Mouse (Mus musculus): ENCODE results near the gene Htra2. TPM values are rescaled to one million over a fixed set of nuclear protein-coding genes. Genes with fewer than 3 reads are reported as not detected.
A peak's percentile ranks its signal among the peaks of the same experiment; 100 is the strongest.

Htra2 gene
- polyA plus RNA-seq, 1 experiment from 2014 or later = 68.9 TPM

GRCm38 (mm10) chr6:83086121-83087035 lies 31.3 kb upstream of the Htra2 start, which contains the start of gene Lbx2:
TSS of gene Lbx2 (plus strand) at chr6:83086367.
- H3K9ac ChIP-seq = no peak within 1 kb of the TSS
- no peak within 1 kb of the TSS for H3K27ac ChIP-seq (replicated peaks)
- WGBS = 6% methylated on average over 41 of the region's 42 CpGs
- H3K27me3 ChIP-seq = peaks cover 81% of the 10 kb centered on the region
- peaks cover 9% of the 10 kb centered on the region for H3K36me3 ChIP-seq
- peak within 1 kb of the TSS; percentile 38 for H3K4me2 ChIP-seq (replicated peaks)
- H3K9me3 ChIP-seq (replicated peaks) = no peaks in the 10 kb centered on the region
- H3K4me3 ChIP-seq (replicated peaks) = peak within 1 kb of the TSS; percentile 28
- no peak for ATAC-seq (ENCODE audit: insufficient number of reproducible peaks, low FRiP score, low TSS enrichment, low read depth)
- H3K4me1 ChIP-seq = peaks cover 19% of the 10 kb centered on the region

DNA sequence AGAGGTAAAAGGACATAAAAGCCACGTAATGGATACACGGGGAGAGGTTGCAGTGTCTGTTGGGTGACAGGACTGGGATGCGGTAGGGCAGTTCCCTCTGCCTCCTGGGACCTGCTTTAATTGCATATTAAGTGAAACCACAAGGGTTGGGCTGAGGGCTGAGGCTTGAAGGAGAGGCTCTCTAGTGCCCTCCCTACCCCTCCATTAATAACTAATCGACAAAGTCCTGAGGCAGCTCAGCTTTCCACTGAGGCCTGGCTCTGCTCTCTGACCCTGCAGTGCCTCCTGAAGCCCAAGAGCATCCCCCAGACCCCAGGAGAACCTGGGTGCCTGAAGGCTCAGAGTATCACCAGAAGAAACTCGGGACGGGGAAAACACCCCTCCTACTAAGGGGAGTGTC lies 29.4 kb upstream of the Htra2 start:
- no peak overlapping the region for H3K4me3 ChIP-seq (replicated peaks)
- ATAC-seq (ENCODE audit: insufficient number of reproducible peaks, low FRiP score, low TSS enrichment, low read depth) = no peak
- H3K4me2 ChIP-seq (replicated peaks) = no peak overlapping the region
- peaks cover 72% of the 10 kb centered on the region for H3K27me3 ChIP-seq
- WGBS = 8% methylated on average over 6 of the region's 6 CpGs
- no peak overlapping the region for H3K9ac ChIP-seq
- peaks cover 20% of the 10 kb centered on the region for H3K4me1 ChIP-seq
- H3K36me3 ChIP-seq = peaks cover 27% of the 10 kb centered on the region
- no peak overlapping the region for H3K27ac ChIP-seq (replicated peaks)
- no peaks in the 10 kb centered on the region for H3K9me3 ChIP-seq (replicated peaks)

DNA sequence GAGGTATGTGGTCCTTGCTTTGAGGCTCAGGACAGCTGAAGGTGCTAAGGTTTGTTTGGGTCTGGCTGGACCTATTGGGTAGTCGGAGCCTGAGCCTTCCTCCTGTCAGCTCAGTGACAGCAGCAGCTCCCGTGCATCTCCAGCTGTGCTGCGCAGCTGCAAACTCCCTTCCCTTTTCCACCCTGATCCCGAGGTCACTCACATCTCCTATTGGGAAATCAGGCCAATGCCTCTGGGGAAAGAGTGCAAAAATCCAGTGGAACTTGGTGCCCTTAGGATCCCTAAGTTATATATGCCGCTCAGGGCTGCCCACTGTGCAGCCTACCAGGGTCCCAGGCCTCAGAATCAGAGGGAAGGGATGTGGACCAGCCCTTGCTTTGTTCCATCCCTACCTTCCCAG lies 28.4 kb upstream of the Htra2 start:
- 15% methylated on average over 5 of the region's 5 CpGs for WGBS
- H3K9ac ChIP-seq = no peak overlapping the region

DNA sequence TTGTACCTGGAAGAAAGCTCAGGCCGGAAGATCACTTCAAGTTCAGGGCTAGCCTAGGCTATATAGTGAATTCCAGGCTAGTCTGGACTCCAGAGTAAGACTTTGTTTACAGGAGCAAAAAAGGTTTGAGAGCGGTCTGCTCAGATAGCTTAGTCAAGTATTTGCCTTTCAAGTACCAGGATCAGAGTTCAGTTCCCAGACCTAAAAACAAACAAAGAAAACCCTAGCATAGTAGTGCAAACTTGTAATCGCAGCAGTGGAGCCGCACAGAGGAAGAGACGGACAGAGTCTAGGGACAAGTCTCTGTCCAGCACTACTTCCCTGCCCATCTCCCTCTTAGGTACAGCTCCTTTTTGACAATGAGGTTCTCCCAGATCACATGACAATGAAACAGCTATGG lies 25.1 kb upstream of the Htra2 start:
- H3K4me3 ChIP-seq (replicated peaks) = no peak overlapping the region
- no peak overlapping the region for H3K4me2 ChIP-seq (replicated peaks)
- no peak for ATAC-seq (ENCODE audit: insufficient number of reproducible peaks, low FRiP score, low TSS enrichment, low read depth)
- H3K27me3 ChIP-seq = peaks cover 45% of the 10 kb centered on the region
- no peak overlapping the region for H3K27ac ChIP-seq (replicated peaks)
- H3K36me3 ChIP-seq = peaks cover 27% of the 10 kb centered on the region
- 95% methylated on average over 5 of the region's 5 CpGs for WGBS
- no peak overlapping the region for H3K9ac ChIP-seq
- no peaks in the 10 kb centered on the region for H3K9me3 ChIP-seq (replicated peaks)
- H3K4me1 ChIP-seq = peaks cover 20% of the 10 kb centered on the region

More for the DNA sequence above, 28.4 kb upstream of the Htra2 start:
- Histone ChIP-seq H3K4me2 (replicated peaks) (no peak overlapping the region), H3K4me1 (peaks cover 30% of the 10 kb centered on the region), H3K36me3 (peaks cover 27% of the 10 kb centered on the region), H3K27ac (replicated peaks) (no peak overlapping the region), H3K9me3 (replicated peaks) (no peaks in the 10 kb centered on the region), H3K4me3 (replicated peaks) (no peak overlapping the region), H3K27me3 (peaks cover 64% of the 10 kb centered on the region)
- no peak for ATAC-seq (ENCODE audit: insufficient number of reproducible peaks, low FRiP score, low TSS enrichment, low read depth)

DNA sequence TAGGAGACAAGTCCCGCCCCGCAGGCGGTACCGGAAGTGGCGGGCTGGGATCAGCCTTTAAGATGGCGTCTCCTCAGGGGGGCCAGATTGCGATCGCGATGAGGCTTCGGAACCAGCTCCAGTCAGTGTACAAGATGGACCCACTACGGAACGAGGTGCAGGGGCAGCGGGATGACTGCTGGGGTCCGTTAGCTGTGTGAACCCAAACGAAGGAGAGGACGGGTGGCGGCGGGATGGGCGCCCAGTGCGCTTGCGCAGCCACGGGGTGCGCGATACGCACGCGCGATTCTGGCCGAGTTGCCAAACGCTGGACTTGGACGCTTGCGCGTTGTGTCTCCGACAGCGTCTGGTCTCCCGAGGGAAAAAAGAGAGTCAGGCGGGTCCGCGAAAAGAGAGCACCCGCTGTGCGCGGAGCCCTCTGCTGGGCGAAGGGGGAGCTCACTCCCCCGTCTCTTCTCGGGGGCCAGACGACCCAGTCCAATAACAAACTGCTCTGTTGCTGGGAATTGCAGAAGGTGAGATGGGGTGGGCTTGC lies 23.3 kb upstream of the Htra2 start:
- peaks cover 27% of the 10 kb centered on the region for H3K36me3 ChIP-seq
- peaks cover 20% of the 10 kb centered on the region for H3K4me1 ChIP-seq
- peak overlapping the region; percentile 94 for H3K27ac ChIP-seq (replicated peaks)
- H3K4me3 ChIP-seq (replicated peaks) = peak overlapping the region; percentile 80
- H3K4me2 ChIP-seq (replicated peaks) = peak overlapping the region; percentile 96
- H3K27me3 ChIP-seq = peaks cover 44% of the 10 kb centered on the region
- peak; percentile 93 for ATAC-seq (ENCODE audit: insufficient number of reproducible peaks, low FRiP score, low TSS enrichment, low read depth)
- no peaks in the 10 kb centered on the region for H3K9me3 ChIP-seq (replicated peaks)
- H3K9ac ChIP-seq = peak overlapping the region; percentile 66
- WGBS = under 1% methylated on average over 46 of the region's 46 CpGs

- Histone ChIP-seq H3K4me1 (peaks cover 20% of the 10 kb centered on the region), H3K36me3 (peaks cover 27% of the 10 kb centered on the region), H3K9ac (peak within 1 kb of the TSS; percentile 69), H3K9me3 (replicated peaks) (no peaks in the 10 kb centered on the region), H3K4me3 (replicated peaks) (peak within 1 kb of the TSS; percentile 80), H3K4me2 (replicated peaks) (peak within 1 kb of the TSS; percentile 96), H3K27me3 (peaks cover 41% of the 10 kb centered on the region), H3K27ac (replicated peaks) (peak within 1 kb of the TSS; percentile 94)
- WGBS = under 1% methylated on average over 54 of the region's 54 CpGs
- ATAC-seq (ENCODE audit: insufficient number of reproducible peaks, low FRiP score, low TSS enrichment, low read depth) = peak; percentile 75
These were observed 22.7 kb upstream of the Htra2 start, which contains the start of gene Pcgf1 for GRCm38 (mm10) chr6:83077630-83078323. TSS of gene Pcgf1 (plus strand) at chr6:83077869.

- Histone ChIP-seq H3K9me3 (replicated peaks) (no peaks in the 10 kb centered on the region), H3K4me3 (replicated peaks) (no peak overlapping the region), H3K27me3 (peaks cover 60% of the 10 kb centered on the region), H3K36me3 (peaks cover 5% of the 10 kb centered on the region), H3K9ac (no peak overlapping the region), H3K4me2 (replicated peaks) (no peak overlapping the region), H3K4me1 (peaks cover 35% of the 10 kb centered on the region), H3K27ac (replicated peaks) (no peak overlapping the region)
- ATAC-seq (ENCODE audit: insufficient number of reproducible peaks, low FRiP score, low TSS enrichment, low read depth) = no peak
- 14% methylated on average over 2 of the region's 2 CpGs for WGBS
These were observed 19.9 kb upstream of the Htra2 start for GRCm38 (mm10) chr6:83074979-83075378.

DNA sequence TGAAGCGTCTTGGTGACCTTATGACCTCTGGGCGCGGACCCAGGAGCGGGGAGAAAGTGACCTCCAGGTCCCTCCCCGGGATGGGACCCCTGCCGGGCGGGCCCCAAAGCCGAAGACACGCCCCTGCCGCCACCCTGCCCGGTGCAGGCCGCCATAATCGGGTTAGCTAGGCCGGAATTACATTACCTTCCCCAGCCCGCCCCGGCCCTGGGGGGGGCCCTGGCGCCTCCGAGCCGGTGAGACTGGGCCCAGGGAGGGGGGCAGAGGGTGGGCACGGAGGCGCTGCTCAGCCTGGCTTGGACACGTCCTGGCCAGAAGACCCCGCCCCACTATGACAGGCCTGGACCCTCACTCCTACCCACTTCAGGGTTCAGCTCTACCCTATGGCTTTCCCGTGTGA lies 16.1 kb upstream of the Htra2 start:
- Histone ChIP-seq H3K4me2 (replicated peaks) (peak overlapping the region; percentile 26; the same call in 1 of the 2 replicates), H3K4me1 (peaks cover 30% of the 10 kb centered on the region), H3K9me3 (replicated peaks) (no peaks in the 10 kb centered on the region), H3K4me3 (replicated peaks) (peak overlapping the region; percentile 17), H3K9ac (no peak overlapping the region), H3K27me3 (peaks cover 96% of the 10 kb centered on the region), H3K27ac (replicated peaks) (no peak overlapping the region), H3K36me3 (no peaks in the 10 kb centered on the region)
- ATAC-seq (ENCODE audit: insufficient number of reproducible peaks, low FRiP score, low TSS enrichment, low read depth) = no peak
- 1% methylated on average over 20 of the region's 24 CpGs for WGBS

DNA sequence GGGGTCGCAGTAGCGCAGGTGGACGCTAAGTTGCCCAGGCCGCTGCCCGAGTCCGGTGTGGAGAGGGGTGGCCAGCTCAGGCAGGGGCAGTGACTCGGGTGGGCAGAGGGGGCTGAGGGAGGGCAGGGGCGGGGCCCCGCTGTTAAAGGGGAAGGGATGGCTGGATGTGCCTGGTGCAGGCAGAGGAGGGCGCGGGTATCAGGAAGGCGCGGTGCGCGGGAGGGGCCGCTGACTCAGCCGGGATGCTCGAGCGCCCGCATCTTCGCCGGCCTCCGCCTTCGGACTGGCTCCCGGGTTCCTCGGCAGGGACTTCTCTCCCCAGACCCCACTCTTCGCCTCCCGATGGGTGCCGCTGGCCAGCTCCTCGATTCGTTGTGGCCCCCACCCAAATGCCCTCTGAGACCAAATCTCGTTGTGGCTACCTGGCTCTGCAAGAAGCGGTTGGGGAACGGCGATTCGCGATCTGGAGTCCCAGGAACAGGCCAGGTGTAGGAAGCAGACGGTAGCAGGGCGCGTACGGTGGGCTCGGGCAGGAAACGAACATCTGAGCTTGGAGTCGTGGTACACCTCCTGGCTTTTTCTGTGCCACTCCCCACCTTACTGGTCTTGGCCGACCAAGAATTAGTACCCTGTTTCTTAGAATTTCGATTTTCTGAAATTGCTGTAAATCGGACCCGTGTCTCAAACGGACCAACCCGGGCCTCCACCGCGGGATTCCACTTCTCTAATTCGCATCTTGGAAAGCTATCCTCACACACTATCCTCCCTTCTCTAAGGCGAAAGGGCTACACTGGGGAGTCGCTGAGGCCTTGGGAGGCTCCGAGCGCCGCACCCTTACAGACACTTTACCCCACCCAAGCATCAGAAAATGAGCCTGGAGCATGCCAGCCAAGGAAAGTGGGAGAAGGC lies 15.5 kb upstream of the Htra2 start:
- Histone ChIP-seq H3K36me3 (no peaks in the 10 kb centered on the region), H3K9me3 (replicated peaks) (no peaks in the 10 kb centered on the region), H3K27ac (replicated peaks) (no peak overlapping the region), H3K4me1 (peaks cover 30% of the 10 kb centered on the region), H3K27me3 (peaks cover 96% of the 10 kb centered on the region), H3K4me3 (replicated peaks) (peak overlapping the region; percentile 26), H3K4me2 (replicated peaks) (peak overlapping the region; percentile 35), H3K9ac (no peak overlapping the region)
- ATAC-seq (ENCODE audit: insufficient number of reproducible peaks, low FRiP score, low TSS enrichment, low read depth) = no peak
- 2% methylated on average over 57 of the region's 58 CpGs for WGBS

GRCm38 (mm10) chr6:83070247-83070310 lies 15.0 kb upstream of the Htra2 start, which contains the start of gene Tlx2:
TSS of gene Tlx2 (minus strand) at chr6:83070293.
- Histone ChIP-seq H3K4me2 (replicated peaks) (peak within 1 kb of the TSS; percentile 35), H3K4me3 (replicated peaks) (peak within 1 kb of the TSS; percentile 26), H3K4me1 (peaks cover 30% of the 10 kb centered on the region), H3K9me3 (replicated peaks) (no peaks in the 10 kb centered on the region), H3K36me3 (no peaks in the 10 kb centered on the region), H3K27me3 (peaks cover 96% of the 10 kb centered on the region), H3K9ac (no peak within 1 kb of the TSS), H3K27ac (replicated peaks) (no peak within 1 kb of the TSS)
- WGBS = 0% methylated on average over 10 of the region's 10 CpGs
- ATAC-seq (ENCODE audit: insufficient number of reproducible peaks, low FRiP score, low TSS enrichment, low read depth) = no peak
